Mouse (Mus musculus): ENCODE results near the gene Zbtb20. TPM values are rescaled to one million over a fixed set of nuclear protein-coding genes. Genes with fewer than 3 reads are reported as not detected.

The Zbtb20 gene
- total and polyA plus RNA-seq, 2 experiments from 2014 or later: 19.8 to 45.8 TPM

DNA sequence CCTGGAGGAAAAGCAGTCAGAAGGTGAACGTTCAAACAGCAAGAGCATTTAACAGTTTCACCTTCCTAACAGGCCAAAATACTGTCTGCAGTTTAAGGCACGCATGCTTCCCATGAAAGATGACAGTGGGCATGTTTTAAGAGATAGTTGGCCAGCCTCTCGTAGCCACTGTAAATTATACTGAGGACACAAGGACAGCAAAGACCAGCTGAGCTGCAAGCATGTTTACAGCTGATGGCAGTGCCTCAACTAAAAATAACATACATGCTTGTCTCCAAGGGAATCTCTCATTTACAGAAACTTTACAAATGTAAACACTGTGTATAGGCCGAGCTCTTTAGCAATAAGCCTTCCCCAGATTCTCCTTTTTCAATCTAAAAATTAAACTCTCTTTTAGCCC lies 740.7 kb downstream of the Zbtb20 start:
- ATAC-seq (ENCODE audit: insufficient read depth, low read depth): no peak
- Histone ChIP-seq H3K9ac (replicated peaks; ENCODE audit: low read depth, low read length) (no peak overlapping the region), H3K4me3 (ENCODE audit: low read depth, low read length) (no peak overlapping the region), H3K27me3 (ENCODE audit: control insufficient read depth, insufficient read depth, low read length) (no peaks in the 10 kb centered on the region), H3K27ac (ENCODE audit: low read depth) (peak overlapping the region; percentile 47; the same call in 1 of the 2 replicates), H3K4me1 (ENCODE audit: control insufficient read depth, insufficient read depth) (peaks cover 10% of the 10 kb centered on the region), H3K4me2 (ENCODE audit: low read depth, low read length) (no peak overlapping the region), H3K9me3 (replicated peaks; ENCODE audit: control insufficient read depth, low read length) (no peaks in the 10 kb centered on the region), H3K36me3 (replicated peaks; ENCODE audit: control insufficient read depth, insufficient read depth, low read length) (peaks cover 12% of the 10 kb centered on the region; the same call in 1 of the 2 replicates)
- 53% methylated on average over 4 of the region's 4 CpGs for WGBS
- no peak for DNase-seq (ENCODE audit: low spot score)
- TF ChIP-seq EP300 (IDR thresholded peaks at IDR 0.05; ENCODE audit: low read depth): no peak
- no peak for TF ChIP-seq CTCF (IDR thresholded peaks at IDR 0.05; ENCODE audit: low read depth)

DNA sequence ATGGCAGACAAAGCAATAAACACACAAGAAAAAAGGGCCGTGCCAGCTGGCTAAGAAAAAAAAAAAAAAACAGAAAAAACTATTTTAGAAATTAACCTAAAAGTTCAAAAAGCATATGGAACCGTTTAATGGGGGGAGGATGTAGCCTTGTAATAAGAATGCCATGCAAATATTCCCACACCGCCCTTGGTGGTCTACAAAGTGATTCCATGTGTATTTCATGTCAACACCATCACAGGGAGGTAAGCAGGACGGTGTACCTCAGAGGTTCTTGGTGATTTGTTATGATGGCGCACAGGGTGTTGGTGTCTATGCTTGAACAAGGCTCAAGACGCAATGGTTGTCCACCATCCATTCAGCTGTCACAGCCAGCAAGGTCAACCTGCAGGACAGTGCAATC lies 741.7 kb downstream of the Zbtb20 start:
- DNase-seq (ENCODE audit: low spot score) (no peak), ATAC-seq (ENCODE audit: insufficient read depth, low read depth) (no peak)
- no peaks in the 10 kb centered on the region for H3K27me3 ChIP-seq (ENCODE audit: control insufficient read depth, insufficient read depth, low read length)
- no peak overlapping the region for H3K9ac ChIP-seq (replicated peaks; ENCODE audit: low read depth, low read length)
- no peak overlapping the region for H3K4me3 ChIP-seq (ENCODE audit: low read depth, low read length)
- WGBS: 94% methylated on average over 6 of the region's 6 CpGs
- no peak overlapping the region for H3K4me2 ChIP-seq (ENCODE audit: low read depth, low read length)
- no peaks in the 10 kb centered on the region for H3K9me3 ChIP-seq (replicated peaks; ENCODE audit: control insufficient read depth, low read length)
- peaks cover 12% of the 10 kb centered on the region; the same call in 1 of the 2 replicates for H3K36me3 ChIP-seq (replicated peaks; ENCODE audit: control insufficient read depth, insufficient read depth, low read length)
- H3K4me1 ChIP-seq (ENCODE audit: control insufficient read depth, insufficient read depth): peaks cover 10% of the 10 kb centered on the region
- H3K27ac ChIP-seq (ENCODE audit: low read depth): no peak overlapping the region
- TF ChIP-seq CTCF (IDR thresholded peaks at IDR 0.05; ENCODE audit: low read depth): no peak
- TF ChIP-seq EP300 (IDR thresholded peaks at IDR 0.05; ENCODE audit: low read depth): no peak

DNA sequence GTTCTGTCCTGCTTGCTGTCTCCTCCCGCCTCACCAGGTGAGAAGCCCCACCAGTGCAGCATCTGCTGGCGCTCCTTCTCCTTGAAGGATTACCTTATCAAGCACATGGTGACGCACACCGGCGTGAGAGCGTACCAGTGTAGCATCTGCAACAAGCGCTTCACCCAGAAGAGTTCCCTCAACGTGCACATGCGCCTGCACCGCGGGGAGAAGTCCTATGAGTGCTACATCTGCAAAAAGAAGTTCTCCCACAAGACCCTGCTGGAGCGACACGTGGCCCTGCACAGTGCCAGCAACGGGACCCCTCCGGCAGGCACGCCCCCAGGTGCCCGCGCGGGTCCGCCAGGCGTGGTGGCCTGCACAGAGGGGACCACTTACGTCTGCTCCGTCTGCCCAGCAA lies 742.6 kb downstream of the Zbtb20 start:
- H3K9me3 ChIP-seq (replicated peaks; ENCODE audit: control insufficient read depth, low read length): no peaks in the 10 kb centered on the region
- no peak overlapping the region for H3K4me2 ChIP-seq (ENCODE audit: low read depth, low read length)
- H3K4me1 ChIP-seq (ENCODE audit: control insufficient read depth, insufficient read depth): peaks cover 10% of the 10 kb centered on the region
- H3K27me3 ChIP-seq (ENCODE audit: control insufficient read depth, insufficient read depth, low read length): no peaks in the 10 kb centered on the region
- WGBS: 85% methylated on average over 23 of the region's 23 CpGs
- no peak overlapping the region for H3K4me3 ChIP-seq (ENCODE audit: low read depth, low read length)
- ATAC-seq (ENCODE audit: insufficient read depth, low read depth) (no peak), DNase-seq (ENCODE audit: low spot score) (no peak)
- no peak overlapping the region for H3K27ac ChIP-seq (ENCODE audit: low read depth)
- H3K36me3 ChIP-seq (replicated peaks; ENCODE audit: control insufficient read depth, insufficient read depth, low read length): peaks cover 12% of the 10 kb centered on the region; the same call in 1 of the 2 replicates
- TF ChIP-seq EP300 (IDR thresholded peaks at IDR 0.05; ENCODE audit: low read depth) (no peak), CTCF (IDR thresholded peaks at IDR 0.05; ENCODE audit: low read depth) (no peak)
- no peak overlapping the region for H3K9ac ChIP-seq (replicated peaks; ENCODE audit: low read depth, low read length)

DNA sequence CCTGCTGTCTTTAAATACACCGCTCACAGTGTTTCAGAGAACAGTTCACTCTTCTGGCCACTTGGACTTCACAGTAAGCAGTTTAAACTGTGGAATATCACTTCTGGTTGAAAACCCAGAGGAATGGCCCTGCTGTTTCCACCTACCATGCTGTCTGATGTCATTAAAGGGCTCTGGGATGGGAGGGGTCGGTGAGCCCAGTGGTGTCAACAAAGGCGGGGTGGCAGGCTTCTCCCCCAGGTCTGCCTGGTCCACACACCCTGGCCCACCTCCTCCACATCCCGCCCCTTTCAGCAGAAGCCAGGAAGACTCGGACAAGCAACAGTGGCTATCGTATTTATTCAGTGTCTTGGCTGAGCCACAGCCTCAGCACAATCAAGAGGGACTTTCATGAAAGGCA lies 743.6 kb downstream of the Zbtb20 start:
- H3K4me2 ChIP-seq (ENCODE audit: low read depth, low read length): no peak overlapping the region
- H3K27me3 ChIP-seq (ENCODE audit: control insufficient read depth, insufficient read depth, low read length): no peaks in the 10 kb centered on the region
- H3K4me1 ChIP-seq (ENCODE audit: control insufficient read depth, insufficient read depth): peaks cover 10% of the 10 kb centered on the region
- no peak overlapping the region for H3K4me3 ChIP-seq (ENCODE audit: low read depth, low read length)
- H3K9me3 ChIP-seq (replicated peaks; ENCODE audit: control insufficient read depth, low read length): no peaks in the 10 kb centered on the region
- no peak overlapping the region for H3K27ac ChIP-seq (ENCODE audit: low read depth)
- DNase-seq (ENCODE audit: low spot score) (peak; percentile 13), ATAC-seq (ENCODE audit: insufficient read depth, low read depth) (peak; percentile 47)
- H3K36me3 ChIP-seq (replicated peaks; ENCODE audit: control insufficient read depth, insufficient read depth, low read length): peaks cover 12% of the 10 kb centered on the region; the same call in 1 of the 2 replicates
- H3K9ac ChIP-seq (replicated peaks; ENCODE audit: low read depth, low read length): no peak overlapping the region
- TF ChIP-seq EP300 (IDR thresholded peaks at IDR 0.05; ENCODE audit: low read depth) (no peak), CTCF (IDR thresholded peaks at IDR 0.05; ENCODE audit: low read depth) (no peak)
- WGBS: 52% methylated on average over 6 of the region's 6 CpGs

DNA sequence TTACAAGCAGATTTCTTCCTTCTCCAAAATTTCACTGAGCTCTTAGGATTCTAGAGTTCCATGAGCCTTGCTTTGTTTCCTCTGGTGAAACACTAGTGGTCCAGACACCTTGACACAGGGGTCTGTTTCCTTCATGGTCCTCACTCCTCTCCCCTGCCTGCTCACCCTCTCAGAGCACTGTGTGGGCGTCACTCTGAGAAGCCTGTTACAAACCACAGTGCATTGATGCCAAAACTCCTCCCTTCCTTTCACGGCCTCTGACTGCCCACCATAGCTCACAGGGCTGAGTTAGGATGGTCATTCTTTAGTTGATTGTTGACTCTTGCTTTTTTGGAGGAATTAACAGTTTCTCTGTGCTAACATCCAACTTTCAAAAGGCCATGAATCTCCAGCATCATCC lies 744.7 kb downstream of the Zbtb20 start:
- Histone ChIP-seq H3K27me3 (ENCODE audit: control insufficient read depth, insufficient read depth, low read length) (no peaks in the 10 kb centered on the region), H3K9me3 (replicated peaks; ENCODE audit: control insufficient read depth, low read length) (no peaks in the 10 kb centered on the region), H3K36me3 (replicated peaks; ENCODE audit: control insufficient read depth, insufficient read depth, low read length) (peaks cover 12% of the 10 kb centered on the region; the same call in 1 of the 2 replicates), H3K4me2 (ENCODE audit: low read depth, low read length) (no peak overlapping the region), H3K27ac (ENCODE audit: low read depth) (no peak overlapping the region), H3K4me1 (ENCODE audit: control insufficient read depth, insufficient read depth) (peaks cover 12% of the 10 kb centered on the region), H3K4me3 (ENCODE audit: low read depth, low read length) (no peak overlapping the region), H3K9ac (replicated peaks; ENCODE audit: low read depth, low read length) (no peak overlapping the region)
- no peak for DNase-seq (ENCODE audit: low spot score)
- no peak for ATAC-seq (ENCODE audit: insufficient read depth, low read depth)
- WGBS: 41% methylated on average over 2 of the region's 2 CpGs
- TF ChIP-seq CTCF (IDR thresholded peaks at IDR 0.05; ENCODE audit: low read depth) (no peak), EP300 (IDR thresholded peaks at IDR 0.05; ENCODE audit: low read depth) (no peak)

DNA sequence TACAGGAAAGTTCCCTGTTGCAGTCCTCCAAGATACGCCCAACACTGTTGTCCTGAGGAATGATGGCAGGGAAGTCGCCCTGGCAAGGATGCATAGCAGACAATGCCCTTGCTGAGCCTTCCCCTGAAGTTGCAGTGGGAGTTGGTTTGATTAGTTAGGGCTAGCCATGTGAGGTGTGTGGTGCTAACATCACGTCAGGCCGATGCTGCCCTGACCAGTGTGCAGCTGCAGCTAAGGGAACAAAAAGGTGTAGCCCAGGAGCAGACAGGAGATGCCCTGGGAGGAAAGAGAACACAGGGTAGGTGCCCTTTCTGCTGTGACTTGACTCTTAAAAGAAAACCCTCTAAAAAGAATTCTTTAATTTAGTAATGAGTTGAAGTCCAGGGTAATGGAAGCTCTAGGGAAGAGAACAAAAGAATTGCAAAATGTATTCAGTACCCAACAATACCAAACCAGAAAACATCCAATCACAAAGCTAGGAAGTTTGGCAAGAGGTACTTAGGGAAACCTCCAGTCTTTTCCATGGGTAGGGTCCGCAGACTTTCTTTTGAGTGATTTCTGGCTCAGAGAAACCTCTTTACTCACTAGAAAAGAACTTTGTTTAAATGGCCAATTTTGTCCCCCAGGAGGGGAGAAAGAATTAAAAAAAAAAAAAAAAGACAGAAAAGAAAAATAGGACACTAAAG lies 747.8 kb downstream of the Zbtb20 start:
- WGBS: 87% methylated on average over 5 of the region's 5 CpGs
- no peak overlapping the region for H3K9ac ChIP-seq (replicated peaks; ENCODE audit: low read depth, low read length)
- peaks cover 23% of the 10 kb centered on the region for H3K36me3 ChIP-seq (replicated peaks; ENCODE audit: control insufficient read depth, insufficient read depth, low read length)
- no peaks in the 10 kb centered on the region for H3K9me3 ChIP-seq (replicated peaks; ENCODE audit: control insufficient read depth, low read length)
- DNase-seq (ENCODE audit: low spot score) (no peak), ATAC-seq (ENCODE audit: insufficient read depth, low read depth) (no peak)
- H3K4me3 ChIP-seq (ENCODE audit: low read depth, low read length): no peak overlapping the region
- H3K4me2 ChIP-seq (ENCODE audit: low read depth, low read length): no peak overlapping the region
- TF ChIP-seq CTCF (IDR thresholded peaks at IDR 0.05; ENCODE audit: low read depth) (no peak), EP300 (IDR thresholded peaks at IDR 0.05; ENCODE audit: low read depth) (no peak)
- H3K4me1 ChIP-seq (ENCODE audit: control insufficient read depth, insufficient read depth): peaks cover 5% of the 10 kb centered on the region
- no peaks in the 10 kb centered on the region for H3K27me3 ChIP-seq (ENCODE audit: control insufficient read depth, insufficient read depth, low read length)
- no peak overlapping the region for H3K27ac ChIP-seq (ENCODE audit: low read depth)

Data from heart, postnatal 0 days (tissue).